Mouse (Mus musculus): ENCODE results near the gene Spint2. TPM values are rescaled to one million over a fixed set of nuclear protein-coding genes. Genes with fewer than 3 reads are reported as not detected.

Spint2 gene
- polyA plus RNA-seq, 1 experiment from 2014 or later = 63.3 TPM

GRCm38 (mm10) chr7:29313051-29313450 lies 31.3 kb upstream of the Spint2 start:
- Histone ChIP-seq H3K36me3 (peaks cover 36% of the 10 kb centered on the region), H3K4me1 (peaks cover 85% of the 10 kb centered on the region), H3K27ac (peak overlapping the region; percentile 64; the same call in 1 of the 2 replicates), H3K9ac (peak overlapping the region; percentile 32; the same call in 1 of the 2 replicates), H3K9me3 (replicated peaks) (no peaks in the 10 kb centered on the region), H3K27me3 (peaks cover 6% of the 10 kb centered on the region; the same call in 1 of the 2 replicates), H3K4me2 (replicated peaks) (peak overlapping the region; percentile 32), H3K4me3 (no peak overlapping the region)
- ATAC-seq (ENCODE audit: low FRiP score) = no peak
- WGBS = 34% methylated on average over 8 of the region's 9 CpGs

GRCm38 (mm10) chr7:29309749-29310148 lies 28.0 kb upstream of the Spint2 start:
- WGBS = 11% methylated on average over 5 of the region's 5 CpGs
- peak overlapping the region; percentile 86 for H3K4me2 ChIP-seq (replicated peaks)
- H3K27ac ChIP-seq = peak overlapping the region; percentile 92; the same call in 1 of the 2 replicates
- H3K9ac ChIP-seq = peak overlapping the region; percentile 82
- peaks cover 6% of the 10 kb centered on the region; the same call in 1 of the 2 replicates for H3K27me3 ChIP-seq
- ATAC-seq (ENCODE audit: low FRiP score) = no peak
- peaks cover 84% of the 10 kb centered on the region for H3K4me1 ChIP-seq
- H3K9me3 ChIP-seq (replicated peaks) = no peaks in the 10 kb centered on the region
- peaks cover 26% of the 10 kb centered on the region for H3K36me3 ChIP-seq
- H3K4me3 ChIP-seq = peak overlapping the region; percentile 77

- no peak for ATAC-seq (ENCODE audit: low FRiP score)
- Histone ChIP-seq H3K9ac (peak overlapping the region; percentile 82), H3K4me1 (peaks cover 83% of the 10 kb centered on the region), H3K27ac (peak overlapping the region; percentile 92), H3K27me3 (peaks cover 6% of the 10 kb centered on the region; the same call in 1 of the 2 replicates), H3K4me2 (replicated peaks) (peak overlapping the region; percentile 86), H3K9me3 (replicated peaks) (no peaks in the 10 kb centered on the region), H3K36me3 (peaks cover 23% of the 10 kb centered on the region), H3K4me3 (peak overlapping the region; percentile 77)
- 2% methylated on average over 36 of the region's 36 CpGs for WGBS
These were observed 27.6 kb upstream of the Spint2 start for GRCm38 (mm10) chr7:29309221-29309721.

- Histone ChIP-seq H3K27me3 (peaks cover 6% of the 10 kb centered on the region; the same call in 1 of the 2 replicates), H3K4me2 (replicated peaks) (peak overlapping the region; percentile 86), H3K27ac (peak overlapping the region; percentile 92), H3K9ac (peak overlapping the region; percentile 82), H3K9me3 (replicated peaks) (no peaks in the 10 kb centered on the region), H3K36me3 (peaks cover 17% of the 10 kb centered on the region), H3K4me1 (peaks cover 77% of the 10 kb centered on the region), H3K4me3 (peak overlapping the region; percentile 77)
- WGBS = 1% methylated on average over 40 of the region's 42 CpGs
- ATAC-seq (ENCODE audit: low FRiP score) = peak; percentile 64
These were observed 25.8 kb upstream of the Spint2 start for GRCm38 (mm10) chr7:29307350-29308104.

- peaks cover 10% of the 10 kb centered on the region for H3K36me3 ChIP-seq
- H3K9ac ChIP-seq = peak overlapping the region; percentile 87; the same call in 1 of the 2 replicates
- 17% methylated on average over 7 of the region's 7 CpGs for WGBS
- 0 out of 2 replicates have a peak, but pooled peaks have one; percentile 0 for ATAC-seq (ENCODE audit: low FRiP score)
- H3K27me3 ChIP-seq = peaks cover 6% of the 10 kb centered on the region; the same call in 1 of the 2 replicates
- 0 out of 2 replicates have a peak overlapping the region, but pooled peaks have one; percentile 77 for H3K4me3 ChIP-seq
- peak overlapping the region; percentile 86 for H3K4me2 ChIP-seq (replicated peaks)
- peaks cover 73% of the 10 kb centered on the region for H3K4me1 ChIP-seq
- H3K9me3 ChIP-seq (replicated peaks) = no peaks in the 10 kb centered on the region
- H3K27ac ChIP-seq = peak overlapping the region; percentile 92
These were observed 24.9 kb upstream of the Spint2 start for GRCm38 (mm10) chr7:29306619-29307018.

GRCm38 (mm10) chr7:29306108-29306507 lies 24.4 kb upstream of the Spint2 start:
- H3K4me3 ChIP-seq = 0 out of 2 replicates have a peak overlapping the region, but pooled peaks have one; percentile 4
- no peak for ATAC-seq (ENCODE audit: low FRiP score)
- peak overlapping the region; percentile 92 for H3K27ac ChIP-seq
- 21% methylated on average over 7 of the region's 7 CpGs for WGBS
- H3K36me3 ChIP-seq = peaks cover 5% of the 10 kb centered on the region
- peak overlapping the region; percentile 86 for H3K4me2 ChIP-seq (replicated peaks)
- H3K9me3 ChIP-seq (replicated peaks) = no peaks in the 10 kb centered on the region
- H3K4me1 ChIP-seq = peaks cover 73% of the 10 kb centered on the region
- H3K9ac ChIP-seq = peak overlapping the region; percentile 87
- peaks cover 6% of the 10 kb centered on the region; the same call in 1 of the 2 replicates for H3K27me3 ChIP-seq

GRCm38 (mm10) chr7:29305263-29305988 lies 23.7 kb upstream of the Spint2 start:
- Histone ChIP-seq H3K27ac (peak overlapping the region; percentile 92), H3K4me1 (peaks cover 68% of the 10 kb centered on the region), H3K9me3 (replicated peaks) (no peaks in the 10 kb centered on the region), H3K4me2 (replicated peaks) (peak overlapping the region; percentile 86), H3K36me3 (0 out of 2 replicates have a peak, but pooled peaks cover 3% of the 10 kb centered on the region), H3K9ac (peak overlapping the region; percentile 87), H3K4me3 (peak overlapping the region; percentile 71), H3K27me3 (peaks cover 6% of the 10 kb centered on the region; the same call in 1 of the 2 replicates)
- 10% methylated on average over 9 of the region's 9 CpGs for WGBS
- ATAC-seq (ENCODE audit: low FRiP score) = no peak

- H3K9me3 ChIP-seq (replicated peaks) = no peaks in the 10 kb centered on the region
- no peaks in the 10 kb centered on the region for H3K36me3 ChIP-seq
- peaks cover 61% of the 10 kb centered on the region for H3K4me1 ChIP-seq
- H3K27me3 ChIP-seq = peaks cover 3% of the 10 kb centered on the region; the same call in 1 of the 2 replicates
- H3K9ac ChIP-seq = peak overlapping the region; percentile 87
- H3K4me3 ChIP-seq = peak overlapping the region; percentile 71
- ATAC-seq (ENCODE audit: low FRiP score) = peak; percentile 18; the same call in 1 of the 2 replicates
- under 1% methylated on average over 44 of the region's 48 CpGs for WGBS
- H3K4me2 ChIP-seq (replicated peaks) = peak overlapping the region; percentile 86
- H3K27ac ChIP-seq = peak overlapping the region; percentile 92
These were observed 23.0 kb upstream of the Spint2 start for GRCm38 (mm10) chr7:29304463-29305262.

GRCm38 (mm10) chr7:29303738-29304462 lies 22.2 kb upstream of the Spint2 start, which contains the start of gene Dpf1:
Gene Dpf1, plus strand, starts transcription at chr7:29303951.
- no peaks in the 10 kb centered on the region for H3K9me3 ChIP-seq (replicated peaks)
- H3K4me3 ChIP-seq = peak within 1 kb of the TSS; percentile 71
- under 1% methylated on average over 59 of the region's 67 CpGs for WGBS
- H3K27me3 ChIP-seq = no peaks in the 10 kb centered on the region
- H3K36me3 ChIP-seq = no peaks in the 10 kb centered on the region
- H3K4me2 ChIP-seq (replicated peaks) = peak within 1 kb of the TSS; percentile 86
- H3K4me1 ChIP-seq = peaks cover 53% of the 10 kb centered on the region
- ATAC-seq (ENCODE audit: low FRiP score) = peak; percentile 77
- H3K9ac ChIP-seq = peak within 1 kb of the TSS; percentile 87
- peak within 1 kb of the TSS; percentile 92 for H3K27ac ChIP-seq

- H3K9ac ChIP-seq = no peak overlapping the region
- no peak for ATAC-seq (ENCODE audit: low FRiP score)
- no peak overlapping the region for H3K4me2 ChIP-seq (replicated peaks)
- H3K9me3 ChIP-seq (replicated peaks) = no peaks in the 10 kb centered on the region
- H3K4me1 ChIP-seq = peaks cover 42% of the 10 kb centered on the region
- WGBS = 71% methylated on average over 7 of the region's 7 CpGs
- no peak overlapping the region for H3K4me3 ChIP-seq
- no peaks in the 10 kb centered on the region for H3K36me3 ChIP-seq
- H3K27ac ChIP-seq = no peak overlapping the region
- H3K27me3 ChIP-seq = no peaks in the 10 kb centered on the region
These were observed 20.9 kb upstream of the Spint2 start for GRCm38 (mm10) chr7:29302641-29303040.
